Mouse (Mus musculus) adipocyte (in vitro differentiated cells): ENCODE results near the gene 1110051M20Rik.

Experiments
- DNase-seq: peaks from one replicate; pipeline ENCODE4 v3.0.0-alpha.2; 2016; ENCODE audit warnings: low spot score

Gene 1110051M20Rik

DNA sequence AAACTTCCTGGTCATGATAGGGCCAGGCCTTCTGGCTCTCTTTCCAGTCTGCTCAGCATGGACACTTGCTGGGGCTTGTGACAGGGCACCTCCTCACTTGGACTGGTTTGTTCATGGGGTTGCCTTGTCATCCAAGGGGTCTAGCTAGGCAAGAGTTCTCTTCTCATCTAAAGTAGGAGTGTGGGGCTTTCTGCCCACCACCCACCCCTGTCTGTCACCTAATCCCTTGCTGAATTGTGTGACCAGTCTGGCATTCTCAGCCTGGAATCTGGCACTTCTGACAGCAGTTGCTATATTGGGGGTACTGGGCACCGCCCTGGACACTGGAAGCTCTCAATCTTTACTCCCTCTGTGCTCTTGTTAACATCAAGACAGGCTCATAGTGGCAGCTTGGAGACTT, 185.0 kb downstream of the 1110051M20Rik start:
- DNase-seq, result no peak

DNA sequence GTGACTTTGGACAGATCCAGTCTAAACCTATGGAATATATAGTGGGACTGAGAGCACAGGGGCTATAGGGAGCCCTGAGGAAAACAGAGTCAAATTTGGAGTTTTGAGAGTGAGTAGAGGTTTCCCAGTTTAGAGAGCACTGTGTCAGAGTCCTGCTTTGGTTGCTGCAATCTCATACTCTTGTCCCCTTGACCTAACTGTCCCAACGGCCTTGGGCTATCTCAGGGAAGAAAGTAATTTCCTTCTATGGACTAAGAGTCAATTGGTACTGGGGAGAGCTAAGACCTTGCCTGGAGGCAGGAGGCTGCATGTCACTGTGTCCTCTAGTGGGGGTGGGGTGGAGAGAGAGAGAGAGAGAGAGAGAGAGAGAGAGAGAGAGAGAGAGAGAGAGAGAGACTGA, 185.7 kb downstream of the 1110051M20Rik start:
- DNase-seq, result no peak

DNA sequence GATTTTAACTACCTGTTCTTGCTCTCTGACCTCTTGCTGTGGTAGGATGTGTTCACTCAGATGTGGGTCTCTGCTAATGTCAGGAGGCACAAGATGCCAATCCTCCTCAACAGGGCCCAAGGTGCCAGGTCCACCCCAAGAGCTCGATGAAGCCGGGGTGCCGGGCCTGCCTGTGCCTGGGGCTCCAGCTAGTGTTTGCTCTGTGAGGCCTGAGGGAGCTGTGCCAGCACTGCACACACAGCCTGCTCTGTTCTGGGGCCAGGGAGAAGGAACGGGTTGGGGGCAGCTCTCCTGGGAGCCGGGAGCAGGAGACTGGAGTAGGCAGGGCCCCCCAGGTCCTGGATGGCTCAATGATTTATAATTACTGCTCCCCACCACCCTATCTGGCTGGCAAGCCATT, 186.4 kb downstream of the 1110051M20Rik start:
- no peak for DNase-seq

DNA sequence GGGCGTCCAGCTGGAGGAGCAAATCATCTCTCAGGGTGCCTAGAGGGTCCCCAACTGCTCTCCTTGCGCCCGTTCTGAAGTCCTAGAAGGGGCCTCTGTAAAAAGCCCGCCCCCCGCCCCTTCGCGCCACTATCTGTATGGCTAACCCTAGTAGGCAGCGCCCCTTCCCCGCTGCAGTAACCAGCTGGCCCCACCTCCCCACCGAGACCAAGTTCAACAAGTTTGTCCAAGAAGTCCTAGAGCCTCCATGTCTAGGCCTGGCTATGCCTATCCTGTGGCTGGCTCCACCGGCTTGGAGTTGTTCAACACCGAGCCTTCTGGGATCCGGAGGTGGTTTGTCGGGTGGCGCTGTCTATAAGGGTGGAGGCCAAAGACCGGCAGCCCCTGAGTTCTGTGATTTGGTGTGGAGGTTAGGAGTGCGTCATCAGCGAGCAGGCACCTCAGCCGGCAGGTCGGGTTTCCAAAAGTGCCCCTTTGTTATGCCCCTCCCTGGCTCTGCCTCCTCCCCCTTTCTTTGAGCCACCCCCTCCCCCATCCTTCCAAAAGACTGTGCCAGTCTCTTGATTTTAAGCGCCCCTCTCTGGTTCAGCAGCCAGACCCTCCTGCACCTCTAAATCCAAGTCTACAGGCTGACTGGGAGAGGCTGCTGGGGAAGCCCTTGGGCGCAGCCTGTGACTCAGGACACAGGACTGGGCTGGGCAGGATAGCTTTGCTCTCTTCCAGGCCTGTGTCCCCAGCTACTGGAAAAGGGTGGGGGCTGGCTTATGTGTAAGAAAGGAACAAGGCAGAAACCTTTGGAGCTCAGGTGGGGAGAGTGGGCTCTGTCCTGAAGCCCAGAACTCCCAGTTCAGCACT, 187.2 kb downstream of the 1110051M20Rik start:
- peak; percentile 84 for DNase-seq

DNA sequence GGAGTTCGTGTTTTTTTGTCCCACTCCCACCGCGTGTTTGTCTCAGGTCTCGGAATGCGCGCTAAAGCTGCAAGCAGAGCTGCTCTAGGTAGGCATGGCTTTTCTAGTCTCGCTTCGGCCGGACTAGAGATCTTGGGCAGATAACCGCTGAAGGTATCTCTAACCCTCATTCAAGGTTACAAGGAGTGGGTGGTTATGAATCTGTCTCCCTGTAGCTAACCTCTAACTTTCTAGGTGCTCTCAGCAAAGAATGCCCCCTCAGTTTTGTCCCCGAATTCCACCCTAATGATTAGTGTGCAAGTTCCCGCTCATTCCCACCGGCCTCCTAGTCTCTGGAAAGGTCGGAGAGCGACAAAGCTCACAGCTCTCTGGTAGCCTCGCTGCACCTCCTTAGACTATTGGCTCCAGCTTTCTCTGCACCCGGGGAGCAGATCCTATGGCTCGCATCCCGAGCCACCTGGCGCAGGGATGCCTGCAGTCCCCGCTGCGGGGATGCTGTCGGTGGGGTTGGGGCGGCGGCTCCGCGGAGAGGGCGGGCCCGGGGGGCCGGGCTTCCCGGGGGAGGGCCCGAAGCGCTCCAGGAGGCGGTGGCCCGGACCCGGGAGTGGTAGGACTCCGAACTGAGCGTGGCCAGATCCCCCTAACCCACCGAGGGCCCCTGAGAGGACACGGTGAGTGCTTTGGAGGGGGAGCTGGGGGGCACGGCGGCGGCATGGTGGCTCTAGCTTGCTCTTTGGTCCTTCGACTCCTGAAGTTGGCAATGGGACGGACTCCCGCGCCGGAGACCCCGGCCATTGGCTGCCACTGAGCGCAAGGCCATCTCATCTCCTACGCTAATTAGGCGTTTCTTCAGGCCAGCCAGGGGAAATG, 188.0 kb downstream of the 1110051M20Rik start:
- no peak for DNase-seq

DNA sequence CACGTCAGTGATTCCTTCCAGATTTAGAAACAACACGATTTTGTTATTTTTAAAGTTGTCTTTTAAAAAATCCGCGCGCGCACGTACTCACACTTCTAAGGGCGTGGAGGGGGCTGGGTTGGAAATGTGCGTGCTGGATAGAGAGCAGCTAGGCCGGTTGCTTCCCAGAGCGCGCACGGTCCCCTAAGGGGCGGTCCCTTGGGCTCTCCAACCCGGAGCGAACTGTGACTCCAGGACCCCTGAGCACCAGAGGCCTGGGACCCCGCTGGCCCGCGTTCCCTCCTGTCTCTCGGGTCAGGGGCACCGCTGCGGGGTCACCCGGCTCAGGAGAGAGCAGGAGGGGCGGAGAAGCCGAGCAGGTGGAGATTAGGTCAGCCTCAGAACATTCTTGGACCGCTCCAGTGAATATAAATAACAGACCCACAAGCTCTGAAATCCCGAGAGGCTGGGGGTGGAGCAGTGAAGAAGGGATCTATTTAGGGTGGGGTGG, 188.8 kb downstream of the 1110051M20Rik start, which contains the start of gene Pacsin3:
Gene Pacsin3 (plus strand): TSS at position 294 of the 490 bp plus-strand sequence.
- no peak for DNase-seq

DNA sequence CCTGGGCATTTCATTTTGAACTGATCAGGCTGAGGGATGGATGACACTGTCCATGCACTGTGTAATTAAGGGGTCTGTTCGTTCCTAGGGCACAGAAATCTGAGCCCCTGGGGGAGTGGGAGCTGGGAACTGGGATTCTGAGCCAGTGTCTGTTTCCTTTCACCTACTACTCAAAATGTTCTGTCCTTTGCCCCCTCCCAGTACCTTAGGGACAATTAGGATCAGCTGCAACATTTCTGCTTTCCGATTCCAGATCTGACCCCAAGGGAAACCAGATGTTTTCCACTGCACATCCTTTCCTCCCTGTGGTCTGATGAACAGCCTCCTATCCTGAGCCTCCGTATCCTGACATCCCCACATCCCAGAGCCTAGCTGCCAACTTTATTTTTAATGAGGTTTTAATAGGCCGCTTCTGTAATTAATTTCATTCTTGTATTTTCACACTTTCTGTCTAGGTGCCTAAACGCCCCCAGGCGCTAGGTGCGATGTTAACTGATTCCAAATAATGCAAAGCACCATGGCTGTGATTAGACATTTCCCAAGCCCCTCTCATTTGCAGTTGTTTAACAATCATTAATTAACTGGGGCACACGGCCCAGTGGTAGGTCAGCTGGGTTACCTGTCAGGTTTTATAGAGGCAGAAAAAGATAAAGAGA, 189.7 kb downstream of the 1110051M20Rik start:
- no peak for DNase-seq

DNA sequence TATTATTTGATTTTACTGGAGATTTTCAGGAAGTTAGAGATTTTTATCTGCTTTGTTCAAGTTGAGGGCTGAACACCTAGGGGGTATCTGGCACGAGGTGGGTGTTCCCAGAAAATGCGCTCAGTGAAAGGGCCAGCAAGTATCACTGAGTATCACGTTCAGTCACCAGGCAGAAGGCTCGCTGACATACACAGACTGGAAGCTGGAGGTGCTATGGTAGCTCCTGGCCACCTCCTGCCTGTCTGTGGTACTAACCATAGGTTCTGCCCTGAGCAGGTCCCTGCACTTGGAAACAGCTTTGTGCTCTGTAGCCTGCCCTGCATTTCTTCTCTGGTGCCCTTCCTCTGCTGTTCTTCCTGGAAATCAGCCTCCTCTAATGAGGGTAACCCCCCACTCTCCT, 192.0 kb downstream of the 1110051M20Rik start:
- DNase-seq, result no peak

DNA sequence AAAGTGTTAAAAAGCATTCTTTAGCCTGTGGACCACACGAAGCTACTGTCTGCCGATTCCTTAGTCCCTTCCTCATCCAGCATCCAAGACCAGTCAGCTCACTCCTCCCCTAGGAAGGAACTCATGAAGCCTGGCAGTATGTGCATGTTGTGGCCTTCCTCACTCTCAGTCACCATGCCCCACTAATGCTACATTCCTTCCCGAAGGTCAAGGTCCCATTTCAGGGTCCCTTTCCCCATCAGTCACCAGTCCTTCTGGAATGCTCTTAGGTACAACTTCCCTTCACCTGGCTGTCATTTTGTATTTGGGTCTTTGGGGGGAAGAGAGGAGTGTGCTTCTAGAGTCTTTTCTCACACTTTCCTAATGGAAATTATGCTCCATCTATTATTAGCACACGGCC, 192.5 kb downstream of the 1110051M20Rik start:
- DNase-seq, result no peak

DNA sequence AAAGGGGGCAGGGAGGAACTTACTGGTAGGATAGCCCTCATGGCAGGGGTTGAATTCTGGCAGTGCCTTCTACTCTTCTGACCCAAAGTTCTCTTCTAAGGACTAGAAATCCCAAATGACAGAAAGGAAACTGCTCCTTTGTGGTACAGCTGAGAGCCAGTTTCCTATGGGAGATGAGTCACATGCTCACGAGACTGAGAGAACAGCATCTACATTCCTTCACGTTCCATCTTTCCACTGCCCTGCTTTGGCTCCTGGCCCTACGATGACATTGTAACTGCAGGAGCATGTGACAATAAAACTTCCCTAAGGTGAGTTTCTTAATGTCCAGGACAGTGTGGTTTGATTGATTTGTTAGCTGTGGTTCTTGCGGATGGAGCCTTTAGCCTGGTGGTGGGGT, 196.1 kb downstream of the 1110051M20Rik start:
- no peak for DNase-seq

DNA sequence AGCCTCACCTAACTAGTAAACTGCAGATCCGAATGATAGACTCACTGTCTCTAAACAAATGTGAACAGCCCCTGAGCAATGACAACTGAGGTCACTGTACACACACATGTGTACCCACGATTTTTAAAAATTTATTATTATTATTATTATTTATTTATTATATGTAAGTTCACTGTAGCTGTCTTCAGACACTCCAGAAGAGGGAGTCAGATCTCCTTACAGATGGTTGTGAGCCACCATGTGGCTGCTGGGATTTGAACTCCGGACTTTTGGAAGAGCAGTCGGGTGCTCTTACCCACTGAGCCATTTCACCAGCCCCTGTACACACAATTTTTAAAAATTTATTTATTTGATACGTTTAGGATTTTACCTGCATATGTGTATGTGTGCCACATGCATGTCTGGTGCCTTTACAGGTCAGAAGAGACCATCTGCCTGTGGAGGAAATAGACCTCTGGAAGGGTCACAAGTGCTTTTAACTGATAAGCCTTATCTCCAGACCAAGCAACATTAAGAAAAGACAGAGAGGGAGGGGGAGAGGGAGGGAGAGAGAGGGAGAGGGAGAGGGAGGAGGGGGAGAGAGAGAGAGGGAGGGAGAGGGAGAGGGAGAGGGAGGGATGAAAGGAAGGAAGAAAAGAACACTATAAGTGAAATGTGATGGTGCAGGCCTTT, 199.8 kb downstream of the 1110051M20Rik start:
- DNase-seq, result no peak

DNA sequence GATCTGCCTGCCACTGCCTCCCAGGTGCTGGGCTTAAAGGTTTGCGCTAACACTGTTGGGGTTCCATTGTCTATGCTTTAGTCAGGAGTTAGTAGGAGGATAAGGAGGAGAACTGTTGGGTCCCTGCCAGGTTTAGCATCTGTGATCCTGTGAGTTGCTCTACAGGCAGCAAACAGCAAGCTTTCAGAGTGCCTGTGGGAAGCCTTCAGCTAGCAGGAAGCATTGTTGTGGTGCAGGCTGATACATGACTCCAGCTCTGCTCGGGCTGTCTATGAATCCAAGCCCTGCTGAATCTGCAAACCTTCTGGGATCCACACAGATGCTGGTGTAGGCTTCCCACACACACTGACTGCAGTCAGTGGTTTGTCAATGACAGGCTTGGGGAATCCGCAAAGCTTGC, 201.1 kb downstream of the 1110051M20Rik start:
- DNase-seq, result no peak

DNA sequence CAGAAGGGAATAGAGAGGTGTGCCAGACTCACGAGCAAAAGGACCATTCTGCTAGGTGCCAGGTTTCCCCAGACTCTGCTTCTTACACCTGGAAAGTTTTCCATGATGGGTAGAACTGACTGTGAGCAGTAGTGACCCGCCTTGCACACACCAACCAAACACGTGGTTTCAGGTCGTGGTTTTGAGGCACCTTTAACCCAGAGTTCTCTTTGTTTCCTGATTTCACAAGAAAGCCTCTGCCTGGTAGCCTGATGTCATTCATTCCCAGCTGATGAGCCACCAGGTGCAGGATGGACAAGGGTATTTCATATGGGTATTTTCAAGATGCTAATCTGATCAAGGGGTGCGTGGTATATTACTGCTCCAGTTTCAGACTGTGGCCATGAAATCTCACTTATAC, 202.0 kb downstream of the 1110051M20Rik start:
- DNase-seq, result no peak

DNA sequence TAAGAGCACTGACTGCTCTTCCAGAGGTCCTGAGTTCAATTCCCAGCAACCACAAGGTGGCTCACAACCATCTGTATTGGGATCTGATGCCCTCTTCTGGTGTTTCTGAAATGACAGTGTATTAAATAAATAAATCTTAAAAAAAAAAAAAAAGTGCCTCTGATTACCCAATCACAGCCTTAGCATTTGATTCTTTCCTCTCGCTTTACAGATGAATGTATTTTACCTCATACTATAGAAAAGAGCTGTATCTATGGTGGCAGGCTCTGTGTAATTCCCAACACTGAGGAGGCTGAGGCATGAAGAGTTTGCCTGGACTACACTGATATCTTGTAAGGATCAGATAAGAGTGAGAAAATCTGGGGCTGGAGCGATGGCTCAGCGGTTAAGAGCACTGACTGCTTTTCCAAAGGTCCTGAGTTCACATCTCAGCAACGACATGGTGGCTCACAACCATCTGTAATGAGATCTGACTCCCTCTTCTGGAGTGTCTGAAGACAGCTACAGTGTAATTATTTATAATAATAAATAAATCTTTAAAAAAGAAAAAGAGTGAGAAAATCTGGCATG, 206.9 kb downstream of the 1110051M20Rik start:
- peak; percentile 69 for DNase-seq

DNA sequence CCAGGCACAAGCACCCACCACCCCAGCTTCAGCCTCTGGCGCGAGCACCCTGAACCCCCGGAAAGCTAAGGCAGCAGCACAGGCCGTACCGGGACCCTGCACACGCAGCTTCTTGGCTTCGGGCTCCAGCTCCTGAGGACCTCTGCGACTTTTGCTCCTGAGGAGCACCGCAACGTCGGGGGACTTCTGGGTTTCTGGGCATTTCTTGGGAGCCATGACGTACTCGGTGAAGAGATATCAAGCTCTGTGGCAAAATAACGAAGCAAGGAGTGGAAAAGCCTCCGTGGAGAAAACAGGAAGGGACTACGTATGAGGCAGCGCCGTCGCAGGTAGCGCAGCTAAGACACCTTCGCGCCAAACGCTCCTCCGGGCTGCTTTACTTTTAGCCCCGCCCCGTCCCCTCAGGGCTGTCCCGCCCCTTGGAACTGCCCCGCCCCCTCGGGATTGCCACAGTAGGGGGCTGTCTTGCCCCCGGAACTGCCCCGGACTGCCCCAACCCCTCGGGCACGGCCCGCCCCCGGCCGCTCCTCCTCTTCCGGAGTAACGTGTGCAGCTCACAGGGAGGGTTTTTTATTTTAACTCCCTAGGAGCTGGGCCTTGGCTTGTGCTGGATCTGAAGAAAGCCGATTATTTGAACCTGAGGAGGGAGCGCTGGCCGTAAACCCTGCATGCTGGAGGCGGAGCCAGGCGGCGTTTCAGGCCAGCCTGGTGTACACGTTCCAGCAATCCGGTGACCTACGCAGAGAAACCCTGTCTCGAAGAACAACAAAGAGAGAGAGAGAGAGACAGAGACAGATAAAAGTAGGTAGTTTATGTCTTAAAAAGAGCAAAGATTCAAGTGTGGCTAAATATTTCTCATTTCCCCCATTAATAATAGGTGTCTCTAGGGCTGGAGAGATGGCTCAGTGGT, 207.6 kb downstream of the 1110051M20Rik start, which contains the start of gene Ddb2:
Gene Ddb2 (minus strand): TSS at position 382 of the 910 bp plus-strand sequence.
- peak; percentile 98 for DNase-seq

DNA sequence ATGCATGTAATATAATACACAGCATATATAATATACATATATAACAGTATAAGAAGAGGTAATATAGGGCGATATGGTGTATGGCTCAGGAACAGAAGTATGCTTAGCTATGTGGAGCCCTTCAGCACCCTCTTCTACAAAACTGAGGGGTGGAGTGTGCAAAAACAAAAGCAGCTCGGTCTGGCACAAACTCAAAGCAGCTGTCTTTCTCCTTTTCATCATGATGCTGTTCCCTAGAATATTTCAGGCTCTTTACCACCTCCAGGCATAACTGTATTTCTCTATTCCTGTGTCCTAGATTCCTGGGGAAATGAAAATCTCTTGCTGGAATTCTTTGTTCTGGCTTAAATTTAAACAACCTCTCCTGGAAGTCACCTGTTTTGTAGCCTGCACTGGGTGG, 214.8 kb downstream of the 1110051M20Rik start:
- no peak for DNase-seq
